Mouse (Mus musculus) hindbrain, embryonic 16.5 days (tissue): ENCODE results near the gene Fer. TPM values are rescaled to one million over a fixed set of nuclear protein-coding genes. Genes with fewer than 3 reads are reported as not detected.

Experiments used
- ATAC-seq: fragments of 200-750 bp; cut with Nextera tagmentation; 2 replicates; pipeline ENCODE4 v1.8.0; 2017; ENCODE audit warnings: moderate TSS enrichment, moderate library complexity
- H3K27ac ChIP-seq: fragments of 300-500 bp; sonication (generic); 2 replicates; pipeline ENCODE4 v1.5.1; 2014; ENCODE audit warnings: low read depth, mild to moderate bottlenecking, control low read depth, low read length, moderate library complexity
- H3K27me3 ChIP-seq: fragments of 300-500 bp; sonication (generic); replicated peaks from 2 replicates; pipeline ENCODE4 v1.6.1; 2014; ENCODE audit warnings: low read length; ENCODE audit not compliant: control insufficient read depth, insufficient read depth
- H3K36me3 ChIP-seq: fragments of 300-500 bp; sonication (generic); 2 replicates; pipeline ENCODE4 v1.6.1; 2014; ENCODE audit warnings: mild to moderate bottlenecking, low read length, moderate library complexity, mixed read lengths; ENCODE audit not compliant: control insufficient read depth, insufficient read depth
- H3K4me1 ChIP-seq: fragments of 300-500 bp; sonication (generic); 2 replicates; pipeline ENCODE4 v1.6.1; 2014; ENCODE audit warnings: low read depth, low read length; ENCODE audit not compliant: control insufficient read depth, insufficient read depth
- H3K4me2 ChIP-seq: fragments of 300-500 bp; sonication (generic); 2 replicates; pipeline ENCODE4 v1.6.1; 2014; ENCODE audit warnings: mild to moderate bottlenecking, low read length, control low read depth, moderate library complexity
- H3K4me3 ChIP-seq: fragments of 300-500 bp; sonication (generic); 2 replicates; pipeline ENCODE4 v1.5.1; 2014; ENCODE audit warnings: mild to moderate bottlenecking, low read length, control low read depth, moderate library complexity
- H3K9ac ChIP-seq: fragments of 300-500 bp; sonication (generic); 2 replicates; pipeline ENCODE4 v1.6.1; 2014; ENCODE audit warnings: low read depth, mild to moderate bottlenecking, control low read depth, low read length, moderate library complexity
- H3K9me3 ChIP-seq: fragments of 300-500 bp; sonication (generic); 2 replicates; pipeline ENCODE4 v1.6.1; 2014; ENCODE audit warnings: mild to moderate bottlenecking, low read length, moderate library complexity; ENCODE audit not compliant: control insufficient read depth
- WGBS: fragments of 180-500 bp; shearing (Covaris S2); extraction: QIAGEN DNeasy Blood & Tissue Kit; methylation state at CpG from one replicate; pipeline ENCODE4 v1.1.7; 2014; 5-methylcytosine and 5-hydroxymethylcytosine counted together
- polyA plus RNA-seq: library from polyadenylated mRNA; unstranded; fragments of >200 nt; fragmentation: Nextera tagmentation; extraction: Ambion mirVana; gene quantifications from 2 replicates; pipeline ENCODE4 v1.2.1, GENCODE M21; 2015

The Fer gene
- polyA plus RNA-seq, 1 experiment from 2014 or later = 33.4 TPM

DNA sequence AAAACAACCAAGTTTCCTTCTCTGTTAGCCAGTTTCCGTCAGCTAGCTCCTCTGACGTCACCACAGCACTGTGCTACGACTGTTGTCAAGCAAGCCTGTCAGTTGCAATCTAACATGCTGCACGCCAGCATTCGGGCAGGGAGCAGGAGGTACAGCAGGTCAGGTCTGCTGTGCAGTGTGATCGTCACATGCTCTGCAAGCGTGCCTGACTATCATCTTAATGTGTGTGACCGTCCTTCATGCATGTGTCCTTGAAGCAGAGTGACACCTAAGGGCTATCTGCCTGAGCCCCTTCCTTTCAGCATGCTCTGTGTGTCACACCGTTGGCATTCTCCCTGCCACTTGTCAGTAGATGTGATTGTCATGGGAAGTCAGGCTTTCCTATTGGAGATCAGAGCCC is 279.0 kb downstream of the Fer start:
- Histone ChIP-seq H3K9me3 (no peaks in the 10 kb centered on the region), H3K4me1 (peaks cover 10% of the 10 kb centered on the region), H3K27ac (peak overlapping the region; percentile 29; the same call in 1 of the 2 replicates), H3K27me3 (no peaks in the 10 kb centered on the region), H3K4me3 (no peak overlapping the region), H3K9ac (no peak overlapping the region), H3K4me2 (no peak overlapping the region), H3K36me3 (0 out of 2 replicates have a peak, but pooled peaks cover 3% of the 10 kb centered on the region)
- 0 out of 2 replicates have a peak, but pooled peaks have one; percentile 34 for ATAC-seq
- 59% methylated on average over 9 of the region's 9 CpGs for WGBS

DNA sequence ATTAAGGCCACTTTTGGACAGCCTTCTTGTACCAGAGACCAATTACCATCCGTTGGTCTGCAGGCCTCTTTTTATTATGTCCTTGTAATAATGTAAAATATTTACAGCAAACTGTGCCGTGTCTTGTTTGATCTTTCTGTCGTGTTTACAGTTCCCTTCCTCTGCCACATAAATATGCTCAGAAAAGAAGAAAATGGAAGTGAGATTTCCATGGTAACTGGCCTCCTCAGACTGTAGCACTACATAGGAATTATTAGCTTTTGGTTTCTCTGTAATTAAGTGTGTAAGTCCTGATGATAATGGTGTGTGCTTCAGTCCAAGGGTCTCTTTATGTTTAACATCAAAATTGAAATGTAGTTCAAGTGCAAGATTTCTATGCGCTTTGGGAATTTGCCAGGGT is 283.5 kb downstream of the Fer start:
- H3K9ac ChIP-seq = no peak overlapping the region
- H3K4me3 ChIP-seq = no peak overlapping the region
- no peak overlapping the region for H3K27ac ChIP-seq
- no peaks in the 10 kb centered on the region for H3K36me3 ChIP-seq
- H3K27me3 ChIP-seq = no peaks in the 10 kb centered on the region
- no peaks in the 10 kb centered on the region; the same call in none of the 2 replicates for H3K9me3 ChIP-seq
- no peaks in the 10 kb centered on the region for H3K4me1 ChIP-seq
- no peak for ATAC-seq
- 67% methylated on average over 4 of the region's 4 CpGs for WGBS
- no peak overlapping the region for H3K4me2 ChIP-seq

GRCm38 (mm10) chr17:64150717-64151116 is 287.9 kb downstream of the Fer start:
- Histone ChIP-seq H3K27me3 (no peaks in the 10 kb centered on the region), H3K9me3 (no peaks in the 10 kb centered on the region; the same call in none of the 2 replicates), H3K4me3 (no peak overlapping the region), H3K9ac (no peak overlapping the region), H3K36me3 (no peaks in the 10 kb centered on the region), H3K4me1 (no peaks in the 10 kb centered on the region), H3K4me2 (no peak overlapping the region), H3K27ac (no peak overlapping the region)
- no peak for ATAC-seq
- 83% methylated on average over 1 of the region's 1 CpGs for WGBS

DNA sequence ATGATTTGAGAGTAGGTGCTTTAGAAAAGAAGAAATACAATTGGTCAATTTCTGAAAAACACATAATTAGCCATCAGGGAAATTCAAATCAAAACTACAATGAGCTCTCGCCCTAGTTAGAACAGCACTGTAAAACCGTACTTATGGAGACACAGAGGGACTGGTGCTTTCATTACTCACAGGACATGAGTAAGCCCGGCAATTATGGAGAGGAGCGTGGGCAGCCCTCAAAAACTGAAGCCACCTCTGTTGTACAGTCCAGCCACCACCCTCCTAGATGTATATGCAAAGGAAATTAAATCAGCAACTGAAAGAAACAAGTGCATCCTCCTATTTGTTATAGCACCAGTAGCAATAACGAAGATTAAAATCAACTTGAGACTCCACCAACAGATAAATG is 304.9 kb downstream of the Fer start:
- Histone ChIP-seq H3K27me3 (no peaks in the 10 kb centered on the region), H3K4me3 (no peak overlapping the region), H3K4me1 (no peaks in the 10 kb centered on the region), H3K4me2 (no peak overlapping the region), H3K27ac (no peak overlapping the region), H3K9me3 (peaks cover 5% of the 10 kb centered on the region; the same call in 1 of the 2 replicates), H3K36me3 (no peaks in the 10 kb centered on the region), H3K9ac (no peak overlapping the region)
- 94% methylated on average over 5 of the region's 5 CpGs for WGBS
- no peak for ATAC-seq

- WGBS = 52% methylated on average over 5 of the region's 5 CpGs
- Histone ChIP-seq H3K4me2 (no peak overlapping the region), H3K9ac (no peak overlapping the region), H3K36me3 (no peaks in the 10 kb centered on the region), H3K27ac (no peak overlapping the region), H3K4me3 (no peak overlapping the region), H3K4me1 (no peaks in the 10 kb centered on the region), H3K27me3 (no peaks in the 10 kb centered on the region), H3K9me3 (peaks cover 5% of the 10 kb centered on the region; the same call in 1 of the 2 replicates)
- ATAC-seq = no peak
Measured at GRCm38 (mm10) chr17:64170019-64170418, 307.2 kb downstream of the Fer start.

GRCm38 (mm10) chr17:64172474-64172873 is 309.6 kb downstream of the Fer start:
- Histone ChIP-seq H3K4me3 (no peak overlapping the region), H3K9ac (no peak overlapping the region), H3K9me3 (peaks cover under 1% of the 10 kb centered on the region; the same call in 1 of the 2 replicates), H3K27ac (no peak overlapping the region), H3K36me3 (no peaks in the 10 kb centered on the region), H3K4me1 (no peaks in the 10 kb centered on the region), H3K27me3 (no peaks in the 10 kb centered on the region), H3K4me2 (no peak overlapping the region)
- 70% methylated on average over 2 of the region's 2 CpGs for WGBS
- ATAC-seq = no peak

DNA sequence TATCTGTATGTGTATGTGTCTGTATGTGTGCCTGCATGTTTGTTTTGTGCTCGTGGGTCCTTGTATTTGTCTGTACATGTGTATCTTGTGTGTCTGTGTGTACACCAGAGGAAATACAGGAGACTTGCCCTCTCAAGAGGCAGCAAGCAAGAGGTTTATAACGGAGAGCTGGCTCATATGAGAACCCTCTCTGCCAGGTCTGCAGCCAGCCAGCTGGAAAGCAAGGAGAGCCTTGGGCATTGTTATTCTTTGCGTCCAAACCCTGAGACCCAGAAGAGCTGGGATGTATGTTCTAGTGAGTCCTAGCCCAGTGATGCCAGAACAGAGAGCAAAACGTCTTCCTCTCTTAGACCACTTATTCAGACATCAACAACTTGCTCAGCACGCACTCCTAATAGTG is 317.7 kb downstream of the Fer start:
- H3K9me3 ChIP-seq = no peaks in the 10 kb centered on the region
- 73% methylated on average over 5 of the region's 5 CpGs for WGBS
- H3K27me3 ChIP-seq = no peaks in the 10 kb centered on the region
- no peak overlapping the region for H3K4me2 ChIP-seq
- no peak for ATAC-seq
- H3K36me3 ChIP-seq = no peaks in the 10 kb centered on the region
- H3K9ac ChIP-seq = no peak overlapping the region
- H3K27ac ChIP-seq = no peak overlapping the region
- no peak overlapping the region for H3K4me3 ChIP-seq
- H3K4me1 ChIP-seq = no peaks in the 10 kb centered on the region

- Histone ChIP-seq H3K27me3 (no peaks in the 10 kb centered on the region), H3K27ac (no peak overlapping the region), H3K4me3 (no peak overlapping the region), H3K36me3 (no peaks in the 10 kb centered on the region), H3K9ac (no peak overlapping the region), H3K9me3 (no peaks in the 10 kb centered on the region), H3K4me1 (no peaks in the 10 kb centered on the region), H3K4me2 (no peak overlapping the region)
- 52% methylated on average over 3 of the region's 3 CpGs for WGBS
- no peak for ATAC-seq
Measured at GRCm38 (mm10) chr17:64181291-64181690, 318.4 kb downstream of the Fer start.

GRCm38 (mm10) chr17:64182599-64182998 is 319.7 kb downstream of the Fer start:
- Histone ChIP-seq H3K4me3 (no peak overlapping the region), H3K9me3 (no peaks in the 10 kb centered on the region), H3K4me1 (no peaks in the 10 kb centered on the region), H3K27ac (no peak overlapping the region), H3K9ac (no peak overlapping the region), H3K27me3 (no peaks in the 10 kb centered on the region), H3K4me2 (no peak overlapping the region), H3K36me3 (no peaks in the 10 kb centered on the region)
- 89% methylated on average over 3 of the region's 3 CpGs for WGBS
- no peak for ATAC-seq

DNA sequence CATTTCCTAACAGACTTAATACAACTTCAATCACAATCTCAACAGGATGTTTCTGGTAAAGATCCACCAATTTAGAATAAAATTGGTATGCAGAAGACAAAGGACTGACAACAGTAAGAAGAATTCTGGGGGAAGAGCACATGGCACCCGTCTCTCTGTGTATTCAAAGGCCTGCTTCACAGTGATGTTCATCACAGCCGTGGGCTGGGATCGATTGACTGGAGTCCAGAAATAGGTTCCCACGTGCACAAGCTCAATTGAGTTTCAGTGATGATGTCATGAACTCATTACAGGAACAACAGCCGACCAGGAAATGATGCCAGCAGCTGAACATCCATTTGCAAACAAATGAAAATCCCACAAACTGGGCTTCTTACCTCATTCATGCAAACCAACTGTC is 320.3 kb downstream of the Fer start:
- H3K27ac ChIP-seq = no peak overlapping the region
- no peaks in the 10 kb centered on the region for H3K36me3 ChIP-seq
- no peak overlapping the region for H3K9ac ChIP-seq
- H3K9me3 ChIP-seq = no peaks in the 10 kb centered on the region
- H3K4me3 ChIP-seq = no peak overlapping the region
- 39% methylated on average over 5 of the region's 5 CpGs for WGBS
- no peaks in the 10 kb centered on the region for H3K4me1 ChIP-seq
- no peak overlapping the region for H3K4me2 ChIP-seq
- no peaks in the 10 kb centered on the region for H3K27me3 ChIP-seq
- ATAC-seq = no peak
